Mouse (Mus musculus) cerebellum, adult (tissue): Measurements from ENCODE around the gene Kif18a.

Source experiments
- ATAC-seq: cut with Nextera tagmentation; 2 replicates; pipeline ENCODE4 v1.9.2; 2017; ENCODE audit warnings: mild to moderate bottlenecking, moderate library complexity, mixed read lengths; ENCODE audit not compliant: insufficient number of reproducible peaks, low FRiP score, low TSS enrichment

The Kif18a gene

GRCm38 (mm10) chr2:109358456-109359141 is 78.1 kb downstream of the Kif18a start:
- ATAC-seq, result no peak

GRCm38 (mm10) chr2:109365962-109366361 is 85.4 kb downstream of the Kif18a start:
- no peak for ATAC-seq

GRCm38 (mm10) chr2:109374881-109375280 is 94.3 kb downstream of the Kif18a start:
- no peak for ATAC-seq

GRCm38 (mm10) chr2:109384019-109384418 is 103.5 kb downstream of the Kif18a start:
- no peak for ATAC-seq

GRCm38 (mm10) chr2:109386211-109386610 is 105.7 kb downstream of the Kif18a start:
- no peak for ATAC-seq

GRCm38 (mm10) chr2:109388733-109389132 is 108.2 kb downstream of the Kif18a start:
- ATAC-seq, result no peak

- ATAC-seq, result no peak
Measured at GRCm38 (mm10) chr2:109389977-109390376, 109.4 kb downstream of the Kif18a start.
